Mouse (Mus musculus): Measurements from ENCODE around the gene Gm2042. TPM values are rescaled to one million over a fixed set of nuclear protein-coding genes. Genes with fewer than 3 reads are reported as not detected.
"Not testable (repeated sequence)": the region's sequence is repeated elsewhere in the genome, so short reads cannot be mapped to it uniquely, and the experiment has no call there.

The Gm2042 gene
- polyA plus RNA-seq (2012; ENCODE audit: insufficient read depth, insufficient read length, missing spikeins) = not detected in 2 replicates

DNA sequence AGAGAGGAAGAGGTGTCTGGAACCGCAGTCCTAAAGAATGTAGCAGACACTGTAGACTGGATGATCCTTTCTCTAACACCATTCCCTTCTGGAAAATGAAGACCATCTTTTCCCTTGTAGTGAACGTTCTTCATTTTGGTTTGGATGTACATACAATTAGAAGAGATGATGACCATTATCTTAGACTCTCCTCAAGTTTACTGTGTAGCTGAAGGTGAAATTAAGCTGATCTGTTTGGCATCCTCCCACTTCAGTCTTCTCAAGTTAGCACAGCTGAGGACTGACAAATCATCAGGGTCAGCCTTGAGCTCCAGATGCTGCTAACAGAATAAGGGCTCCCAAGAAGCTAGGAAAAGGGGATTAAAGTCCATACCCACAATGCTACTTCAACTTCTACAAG, at the start of gene Gm2042:
TSS of gene Gm2042 (plus strand) at position 301 of the 400 bp plus-strand sequence.
- H3K27ac ChIP-seq (ENCODE audit: insufficient read depth, low read depth, low read length); H3K4me3 ChIP-seq (ENCODE audit: insufficient read depth, low read length); H3K4me1 ChIP-seq (ENCODE audit: control insufficient read depth, insufficient read depth, low read length): not testable (repeated sequence)

GRCm38 (mm10) chr12:87919721-87920120, 34.2 kb upstream of the Gm2042 start, which contains the start of gene Gm2035:
Gm2035 (minus strand) TSS chr12:87919857.
- H3K4me1 ChIP-seq (ENCODE audit: control insufficient read depth, insufficient read depth, low read length); H3K4me3 ChIP-seq (ENCODE audit: insufficient read depth, low read length); H3K27ac ChIP-seq (ENCODE audit: insufficient read depth, low read depth, low read length): not testable (repeated sequence)

DNA sequence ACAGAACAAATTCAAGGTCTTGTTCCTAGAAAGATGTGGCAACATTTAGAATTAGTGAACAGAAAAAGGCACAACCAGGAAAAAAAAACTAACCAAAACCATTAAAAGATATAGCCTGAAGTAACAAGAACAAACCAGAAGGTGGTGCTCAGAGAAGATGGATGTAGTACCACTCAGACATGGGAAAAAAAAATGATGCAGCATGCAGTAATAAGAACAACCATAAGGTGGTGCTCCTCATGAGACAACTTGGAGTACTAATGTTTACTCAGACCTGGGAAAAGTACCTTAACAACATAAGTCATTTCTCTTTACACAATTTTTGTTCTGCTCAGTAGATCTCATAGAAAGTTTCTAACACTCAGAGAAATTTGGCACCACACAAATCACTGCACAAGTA, 30.1 kb downstream of the Gm2042 start:
- not testable (repeated sequence) for H3K4me3 ChIP-seq (ENCODE audit: insufficient read depth, low read length); H3K27ac ChIP-seq (ENCODE audit: insufficient read depth, low read depth, low read length); H3K4me1 ChIP-seq (ENCODE audit: control insufficient read depth, insufficient read depth, low read length)

DNA sequence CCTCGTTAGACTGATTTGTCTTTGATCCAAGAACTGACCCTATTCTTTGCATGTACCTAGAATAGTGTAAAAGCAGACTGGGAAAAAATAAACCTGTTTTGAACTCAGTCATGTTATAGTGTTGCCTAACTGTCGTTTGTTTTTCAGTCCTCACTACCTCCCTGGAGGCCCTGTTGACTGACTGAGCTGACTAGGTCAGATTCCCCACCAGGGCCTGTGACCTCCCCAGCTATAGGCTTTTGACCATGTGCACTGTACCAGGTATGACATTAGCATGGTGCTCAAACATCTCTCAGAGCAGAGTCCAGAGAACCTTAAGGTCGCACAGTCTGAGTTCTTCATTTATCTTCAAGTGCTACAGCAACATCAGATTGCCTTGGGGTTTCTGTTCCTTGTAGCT, 50.2 kb downstream of the Gm2042 start:
- H3K4me1 ChIP-seq (ENCODE audit: control insufficient read depth, insufficient read depth, low read length); H3K27ac ChIP-seq (ENCODE audit: insufficient read depth, low read depth, low read length): not testable (repeated sequence)

More for the DNA sequence above, 50.2 kb downstream of the Gm2042 start:
- H3K4me3 ChIP-seq (ENCODE audit: insufficient read depth, low read length) = not testable (repeated sequence)

Other genes starting within 250 kb of the Gm2042 start
- gene Gm21319, start 178.3 kb upstream of the Gm2042 start, polyA plus RNA-seq (2012; ENCODE audit: insufficient read depth, insufficient read length, missing spikeins) = not detected in 2 replicates
- gene Gm21936, start 158.6 kb upstream of the Gm2042 start, polyA plus RNA-seq (2012; ENCODE audit: insufficient read depth, insufficient read length, missing spikeins) = not detected in 2 replicates
- gene BB287469, start 137.5 kb upstream of the Gm2042 start, polyA plus RNA-seq (2012; ENCODE audit: insufficient read depth, insufficient read length, missing spikeins) = not detected in 2 replicates
- not detected in 2 replicates for gene Gm2001, start 111.7 kb upstream of the Gm2042 start, polyA plus RNA-seq (2012; ENCODE audit: insufficient read depth, insufficient read length, missing spikeins)
- gene Gm2016, start 80.0 kb upstream of the Gm2042 start, polyA plus RNA-seq (2012; ENCODE audit: insufficient read depth, insufficient read length, missing spikeins) = not detected in 2 replicates
- not detected in 2 replicates for gene Gm2022, start 58.7 kb upstream of the Gm2042 start, polyA plus RNA-seq (2012; ENCODE audit: insufficient read depth, insufficient read length, missing spikeins)
- gene Gm2035, start 34.2 kb upstream of the Gm2042 start, polyA plus RNA-seq (2012; ENCODE audit: insufficient read depth, insufficient read length, missing spikeins) = not detected in 2 replicates
- gene Gm2075, start 57.8 kb downstream of the Gm2042 start, polyA plus RNA-seq (2012; ENCODE audit: insufficient read depth, insufficient read length, missing spikeins) = not detected in 2 replicates
- not detected in 2 replicates for gene Gm6803, start 64.7 kb downstream of the Gm2042 start, polyA plus RNA-seq (2012; ENCODE audit: insufficient read depth, insufficient read length, missing spikeins)
- not detected in 2 replicates for gene Gm2056, start 72.9 kb downstream of the Gm2042 start, polyA plus RNA-seq (2012; ENCODE audit: insufficient read depth, insufficient read length, missing spikeins)
- not detected in 2 replicates for gene Gm16368, start 129.6 kb downstream of the Gm2042 start, polyA plus RNA-seq (2012; ENCODE audit: insufficient read depth, insufficient read length, missing spikeins)
- not detected in 2 replicates for gene Gm10436, start 228.0 kb downstream of the Gm2042 start, polyA plus RNA-seq (2012; ENCODE audit: insufficient read depth, insufficient read length, missing spikeins)

Measured in bone marrow macrophage, adult 2 months (primary cell).